ENCODE assay signal across 1 mouse cellular context in genomic region chr5:34943428-34943827, GRCm38 (mm10).
TF ChIP-seq lines count a peak whose summit lies in the region.

No protein-coding gene starts in this region.

TF ChIP-seq in CH12.LX, 34 proteins besides CTCF, POLR2A, EP300 and RAD21:
- TF ChIP-seq BHLHE40 (IDR thresholded peaks at IDR 0.05; ENCODE audit: low read depth, low read length) = 0 out of 2 replicates have a peak, but pooled peaks have one; percentile 15
- TF ChIP-seq ZKSCAN1 (IDR thresholded peaks at IDR 0.05; ENCODE audit: borderline replicate concordance, low read depth, low read length) = no peak
TF ChIP-seq in CH12.LX: peak in this region for 1.
